Mouse (Mus musculus) C2C12 (cell line): ENCODE measurements around the gene Pde6h. TPM values are rescaled to one million over a fixed set of nuclear protein-coding genes. Genes with fewer than 3 reads are reported as not detected.

Experiments used
- H3K27me3 ChIP-seq: one replicate; pipeline ENCODE4 v1.6.1; 2011; ENCODE audit not compliant: control insufficient read depth, insufficient read depth, insufficient read length
- H3K36me3 ChIP-seq: one replicate; pipeline ENCODE4 v1.6.1; 2011; ENCODE audit not compliant: control insufficient read depth, insufficient read depth
- H3K4me3 ChIP-seq: one replicate; pipeline ENCODE4 v1.5.1; 2011; ENCODE audit warnings: mild to moderate bottlenecking, control low read depth; ENCODE audit not compliant: poor library complexity, insufficient read depth, severe bottlenecking
- H3K79me2 ChIP-seq: one replicate; pipeline ENCODE4 v1.6.1; 2011; ENCODE audit not compliant: control insufficient read depth, insufficient read depth
- H3K79me3 ChIP-seq: one replicate; pipeline ENCODE4 v1.6.1; 2011; ENCODE audit warnings: low read depth, control low read depth
- H3ac ChIP-seq: one replicate; pipeline ENCODE3; 2011; ENCODE audit warnings: low read depth; ENCODE audit not compliant: control insufficient read depth, insufficient read length
- CEBPB ChIP-seq: IDR thresholded peaks from one replicate; pipeline ENCODE4 v1.6.1; 2011; ENCODE audit warnings: low read depth, mild to moderate bottlenecking, control low read depth, moderate library complexity
- CTCF ChIP-seq: IDR thresholded peaks from one replicate; pipeline ENCODE4 v1.5.1; 2011; ENCODE audit not compliant: control insufficient read depth, insufficient read depth, insufficient read length
- FOSL1 ChIP-seq: IDR thresholded peaks from one replicate; pipeline ENCODE4 v1.8.0; 2011; ENCODE audit warnings: mild to moderate bottlenecking, low read length; ENCODE audit not compliant: poor library complexity, insufficient read depth, severe bottlenecking
- MAX ChIP-seq: IDR thresholded peaks from one replicate; pipeline ENCODE4 v1.6.1; 2011; ENCODE audit warnings: mild to moderate bottlenecking, control low read depth
- MYOD1 ChIP-seq: IDR thresholded peaks from one replicate; pipeline ENCODE4 v1.6.1; 2011; ENCODE audit warnings: low read depth; ENCODE audit not compliant: control insufficient read depth, insufficient read length
- MYOG ChIP-seq: IDR thresholded peaks from one replicate; pipeline ENCODE4 v1.6.1; 2011; ENCODE audit not compliant: control insufficient read depth, insufficient read length; ENCODE audit errors: extremely low read depth
- USF1 ChIP-seq: IDR thresholded peaks from one replicate; pipeline ENCODE4 v1.6.1; 2011; ENCODE audit warnings: low read depth, mild to moderate bottlenecking, control low read depth, moderate library complexity
- polyA plus RNA-seq: library from polyadenylated mRNA; unstranded; fragments of >200 nt; fragmentation: generic; extraction: Trizol; gene quantifications from one replicate; pipeline ENCODE4 v1.2.1, GENCODE M21; 2012; ENCODE audit warnings: missing spikeins

The Pde6h gene
- polyA plus RNA-seq, 1 experiment, result 0.26 TPM

DNA sequence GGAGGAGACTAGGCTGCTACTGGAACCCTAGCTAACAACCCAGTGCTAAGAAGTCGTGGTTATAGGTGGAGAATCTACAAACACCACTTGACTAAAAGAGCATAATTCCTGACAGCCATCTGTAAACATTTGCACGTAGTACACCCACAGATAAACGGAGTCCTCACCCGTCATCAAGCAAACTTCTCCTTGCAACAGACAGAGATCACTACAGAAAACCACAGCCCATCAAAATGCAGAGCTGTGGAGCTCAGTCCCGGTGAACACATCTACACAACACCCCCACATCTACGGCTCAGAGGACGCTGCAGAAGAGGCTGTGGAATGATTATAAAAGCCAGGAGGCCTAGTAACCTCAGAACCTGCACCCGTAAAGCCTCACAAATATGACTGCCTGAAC, 20.9 kb downstream of the Pde6h start:
- H3ac ChIP-seq, result no peak overlapping the region
- H3K79me3 ChIP-seq, result no peaks in the 10 kb centered on the region
- no peaks in the 10 kb centered on the region for H3K27me3 ChIP-seq
- no peak overlapping the region for H3K4me3 ChIP-seq
- TF ChIP-seq MYOG (no peak), CTCF (no peak), USF1 (no peak), MYOD1 (no peak), MAX (no peak), FOSL1 (no peak), CEBPB (no peak)
- no peaks in the 10 kb centered on the region for H3K36me3 ChIP-seq
- H3K79me2 ChIP-seq, result no peaks in the 10 kb centered on the region

GRCm38 (mm10) chr6:136946241-136946640, 22.6 kb downstream of the Pde6h start:
- Histone ChIP-seq H3K79me3 (no peaks in the 10 kb centered on the region), H3K4me3 (no peak overlapping the region), H3K27me3 (no peaks in the 10 kb centered on the region), H3ac (no peak overlapping the region), H3K36me3 (no peaks in the 10 kb centered on the region), H3K79me2 (no peaks in the 10 kb centered on the region)
- no peak for TF ChIP-seq MYOG
- TF ChIP-seq MYOD1, result no peak
- no peak for TF ChIP-seq MAX
- no peak for TF ChIP-seq FOSL1
- no peak for TF ChIP-seq CTCF
- no peak for TF ChIP-seq USF1
- TF ChIP-seq CEBPB, result no peak

DNA sequence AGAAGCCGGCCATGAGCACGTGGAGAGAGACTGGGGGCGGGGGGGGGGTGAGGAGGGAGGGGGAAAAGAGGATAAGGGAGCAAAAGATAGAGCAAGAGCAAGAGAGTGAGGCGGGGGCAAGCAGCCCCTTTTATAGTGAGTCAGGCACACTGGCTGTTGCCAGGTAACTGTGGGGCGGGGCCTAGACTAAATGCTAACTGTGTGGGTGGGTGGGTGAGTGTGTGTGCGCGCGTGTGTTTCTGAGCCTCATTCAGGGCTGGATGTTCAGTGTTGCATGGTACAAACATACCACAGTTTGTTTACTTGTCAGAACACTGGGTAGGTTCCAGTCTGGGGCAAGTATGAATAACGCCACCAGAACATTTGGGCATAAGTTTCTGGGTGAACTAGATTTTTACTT, 23.3 kb downstream of the Pde6h start:
- no peak overlapping the region for H3ac ChIP-seq
- no peak overlapping the region for H3K4me3 ChIP-seq

DNA sequence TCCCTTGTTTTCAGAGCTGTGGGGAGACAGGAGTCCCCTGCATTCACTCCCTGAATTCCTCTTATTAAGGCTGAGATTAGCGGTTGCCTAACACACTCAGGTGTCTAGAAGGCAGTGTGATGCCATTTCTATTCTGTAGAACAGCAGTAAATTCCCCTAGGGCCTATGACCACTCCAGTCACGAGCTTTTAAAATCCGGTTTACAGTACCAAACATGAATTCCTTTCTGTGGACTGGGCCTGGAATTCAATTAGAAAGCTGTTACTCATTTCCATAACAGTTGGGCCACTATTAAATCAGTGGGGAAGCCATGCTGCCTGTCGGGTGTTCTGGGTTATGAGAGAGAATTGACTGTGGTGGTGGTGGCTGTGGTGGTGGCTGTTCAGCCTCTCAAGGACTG, 24.1 kb downstream of the Pde6h start:
- H3K36me3 ChIP-seq, result no peaks in the 10 kb centered on the region
- no peak overlapping the region for H3ac ChIP-seq
- no peaks in the 10 kb centered on the region for H3K79me3 ChIP-seq
- H3K79me2 ChIP-seq, result no peaks in the 10 kb centered on the region
- H3K27me3 ChIP-seq, result no peaks in the 10 kb centered on the region
- H3K4me3 ChIP-seq, result no peak overlapping the region
- no peak for TF ChIP-seq FOSL1
- TF ChIP-seq CTCF, result no peak
- TF ChIP-seq USF1, result no peak
- no peak for TF ChIP-seq MAX
- no peak for TF ChIP-seq CEBPB
- no peak for TF ChIP-seq MYOD1

More for the DNA sequence above, 23.3 kb downstream of the Pde6h start:
- Histone ChIP-seq H3K79me2 (no peaks in the 10 kb centered on the region), H3K27me3 (no peaks in the 10 kb centered on the region), H3K36me3 (no peaks in the 10 kb centered on the region), H3K79me3 (no peaks in the 10 kb centered on the region)
- no peak for TF ChIP-seq CTCF
- TF ChIP-seq CEBPB, result no peak
- no peak for TF ChIP-seq FOSL1
- TF ChIP-seq MYOD1, result no peak
- TF ChIP-seq MAX, result no peak
- no peak for TF ChIP-seq USF1
- no peak for TF ChIP-seq MYOG

GRCm38 (mm10) chr6:136950171-136950570, 26.5 kb downstream of the Pde6h start:
- Histone ChIP-seq H3K79me2 (no peaks in the 10 kb centered on the region), H3K36me3 (no peaks in the 10 kb centered on the region), H3ac (no peak overlapping the region), H3K79me3 (no peaks in the 10 kb centered on the region), H3K4me3 (no peak overlapping the region), H3K27me3 (no peaks in the 10 kb centered on the region)
- TF ChIP-seq MAX (no peak), CEBPB (no peak), MYOD1 (no peak), USF1 (no peak), MYOG (no peak), CTCF (no peak), FOSL1 (no peak)

DNA sequence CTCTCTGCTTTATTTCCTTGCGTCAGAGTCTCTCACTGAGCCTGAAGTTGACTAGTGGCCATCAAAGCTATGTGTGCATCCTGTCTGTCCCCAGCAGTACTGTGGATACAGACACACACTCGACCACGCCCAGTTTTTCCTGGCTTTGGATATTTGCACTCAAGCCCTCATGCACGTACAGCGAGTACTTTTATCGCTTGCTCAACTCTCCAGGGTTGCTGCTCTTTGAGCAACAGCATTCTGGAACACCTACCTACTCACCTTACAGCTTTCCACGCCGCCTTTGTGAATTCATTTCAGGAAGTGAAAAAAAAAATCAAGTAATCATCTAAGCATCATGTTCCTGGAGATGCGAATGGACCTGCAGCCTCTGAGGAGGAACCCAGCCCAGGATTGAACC, 29.3 kb downstream of the Pde6h start:
- no peaks in the 10 kb centered on the region for H3K79me2 ChIP-seq
- no peaks in the 10 kb centered on the region for H3K27me3 ChIP-seq
- H3K36me3 ChIP-seq, result no peaks in the 10 kb centered on the region
- TF ChIP-seq FOSL1 (no peak), MYOG (no peak), MYOD1 (no peak), MAX (no peak), CTCF (no peak), USF1 (no peak), CEBPB (no peak)
- no peak overlapping the region for H3K4me3 ChIP-seq
- no peak overlapping the region for H3ac ChIP-seq
- no peaks in the 10 kb centered on the region for H3K79me3 ChIP-seq
